Mouse (Mus musculus) kidney, adult 2 months (tissue): Measurements from ENCODE around the gene Mcts2.

Experiments used
- CTCF ChIP-seq: fragments of 200-500 bp; conservative IDR thresholded peaks from 2 replicates; pipeline ENCODE4 v1.5.1; 2011; ENCODE audit warnings: low read depth, mild to moderate bottlenecking, control low read depth, low read length, moderate library complexity, mixed read lengths; ENCODE audit not compliant: insufficient read depth, insufficient read length
- POLR2A ChIP-seq: fragments of 200-500 bp; IDR thresholded peaks from one replicate; pipeline ENCODE4 v1.6.1; 2011; ENCODE audit warnings: low read depth, low read length, control low read depth

DNA sequence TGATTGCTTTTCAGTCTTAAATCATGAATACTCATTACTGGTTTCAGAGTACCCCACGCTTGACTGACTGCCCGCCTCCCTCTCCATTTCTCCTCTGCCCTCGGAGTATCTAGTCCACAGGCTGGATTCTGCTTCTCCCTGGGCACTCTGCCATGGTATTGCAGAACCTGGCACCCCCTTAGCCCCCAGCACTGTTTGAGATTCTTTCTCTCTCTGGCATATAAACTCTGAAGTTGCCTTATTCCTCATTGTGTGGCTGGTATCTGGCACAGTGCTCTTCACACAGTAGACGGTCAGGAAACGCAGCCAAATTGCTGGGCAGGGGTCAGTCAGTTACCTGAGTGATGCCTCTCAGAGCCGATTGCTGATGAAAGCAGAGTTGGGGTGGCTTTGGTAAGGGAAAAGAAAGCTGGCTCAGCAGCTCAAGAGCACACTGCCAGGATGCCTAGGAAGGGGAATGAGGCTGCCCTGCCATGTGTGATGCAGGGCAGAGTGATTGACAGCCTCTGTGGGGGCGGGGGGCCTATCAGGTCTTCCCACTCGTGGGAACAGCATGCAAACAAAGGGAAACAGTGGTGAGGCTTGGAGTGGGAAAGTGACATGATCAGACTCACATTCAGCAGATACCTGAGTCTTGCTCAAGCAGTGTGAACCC, 7.0 kb upstream of the Mcts2 start:
- TF ChIP-seq POLR2A (no peak), CTCF (no peak)
